Mouse (Mus musculus): ENCODE results near the gene Mink1. TPM values are rescaled to one million over a fixed set of nuclear protein-coding genes. Genes with fewer than 3 reads are reported as not detected.

The Mink1 gene
- polyA plus RNA-seq, 1 experiment from 2014 or later, result 15.2 TPM

GRCm38 (mm10) chr11:70591733-70592132 is 29.1 kb downstream of the Mink1 start:
- H3K9me3 ChIP-seq (ENCODE audit: low read depth, low read length), result no peaks in the 10 kb centered on the region
- no peak overlapping the region for H3K9ac ChIP-seq
- no peaks in the 10 kb centered on the region for H3K4me1 ChIP-seq (ENCODE audit: insufficient read depth)
- H3K4me2 ChIP-seq, result no peak overlapping the region
- no peak overlapping the region for H3K4me3 ChIP-seq (ENCODE audit: low read depth, low read length)
- H3K36me3 ChIP-seq (ENCODE audit: insufficient read depth), result no peaks in the 10 kb centered on the region
- ATAC-seq (ENCODE audit: insufficient read depth) (no peak), DNase-seq (no peak)
- H3K27me3 ChIP-seq (ENCODE audit: insufficient read depth, low read length), result no peaks in the 10 kb centered on the region
- 77% methylated on average over 1 of the region's 1 CpGs for WGBS
- H3K27ac ChIP-seq (ENCODE audit: low read depth), result no peak overlapping the region
- no peak for TF ChIP-seq CTCF (IDR thresholded peaks at IDR 0.05; ENCODE audit: low read depth)

- Histone ChIP-seq H3K4me1 (ENCODE audit: insufficient read depth) (no peaks in the 10 kb centered on the region), H3K27me3 (ENCODE audit: insufficient read depth, low read length) (no peaks in the 10 kb centered on the region), H3K4me3 (ENCODE audit: low read depth, low read length) (no peak overlapping the region), H3K9me3 (ENCODE audit: low read depth, low read length) (no peaks in the 10 kb centered on the region), H3K9ac (no peak overlapping the region), H3K27ac (ENCODE audit: low read depth) (no peak overlapping the region), H3K4me2 (no peak overlapping the region), H3K36me3 (ENCODE audit: insufficient read depth) (peaks cover 15% of the 10 kb centered on the region)
- TF ChIP-seq CTCF (IDR thresholded peaks at IDR 0.05; ENCODE audit: low read depth), result no peak
- DNase-seq (peak; percentile 35), ATAC-seq (ENCODE audit: insufficient read depth) (no peak; the same call in 1 of the 2 replicates)
- WGBS, result 55% methylated on average over 15 of the region's 15 CpGs
Measured at GRCm38 (mm10) chr11:70594253-70594989, 31.7 kb downstream of the Mink1 start.

GRCm38 (mm10) chr11:70595638-70596037 is 33.0 kb downstream of the Mink1 start:
- no peak overlapping the region for H3K9ac ChIP-seq
- WGBS, result 57% methylated on average over 2 of the region's 2 CpGs
- no peaks in the 10 kb centered on the region for H3K9me3 ChIP-seq (ENCODE audit: low read depth, low read length)
- peaks cover 15% of the 10 kb centered on the region for H3K36me3 ChIP-seq (ENCODE audit: insufficient read depth)
- no peak for TF ChIP-seq CTCF (IDR thresholded peaks at IDR 0.05; ENCODE audit: low read depth)
- ATAC-seq (ENCODE audit: insufficient read depth), result no peak
- H3K4me3 ChIP-seq (ENCODE audit: low read depth, low read length), result no peak overlapping the region
- no peak overlapping the region for H3K27ac ChIP-seq (ENCODE audit: low read depth)
- no peak for DNase-seq
- H3K4me2 ChIP-seq, result no peak overlapping the region
- no peaks in the 10 kb centered on the region for H3K4me1 ChIP-seq (ENCODE audit: insufficient read depth)
- H3K27me3 ChIP-seq (ENCODE audit: insufficient read depth, low read length), result no peaks in the 10 kb centered on the region

GRCm38 (mm10) chr11:70596094-70596493 is 33.4 kb downstream of the Mink1 start:
- TF ChIP-seq CTCF (IDR thresholded peaks at IDR 0.05; ENCODE audit: low read depth), result no peak
- no peak for ATAC-seq (ENCODE audit: insufficient read depth)

GRCm38 (mm10) chr11:70597301-70597700 is 34.6 kb downstream of the Mink1 start:
- WGBS, result 76% methylated on average over 6 of the region's 6 CpGs
- H3K4me1 ChIP-seq (ENCODE audit: insufficient read depth), result no peaks in the 10 kb centered on the region
- H3K9me3 ChIP-seq (ENCODE audit: low read depth, low read length), result no peaks in the 10 kb centered on the region
- no peak overlapping the region for H3K4me2 ChIP-seq
- H3K36me3 ChIP-seq (ENCODE audit: insufficient read depth), result peaks cover 22% of the 10 kb centered on the region
- DNase-seq (no peak), ATAC-seq (ENCODE audit: insufficient read depth) (no peak)
- H3K27me3 ChIP-seq (ENCODE audit: insufficient read depth, low read length), result no peaks in the 10 kb centered on the region
- TF ChIP-seq CTCF (IDR thresholded peaks at IDR 0.05; ENCODE audit: low read depth), result no peak
- no peak overlapping the region for H3K27ac ChIP-seq (ENCODE audit: low read depth)
- H3K4me3 ChIP-seq (ENCODE audit: low read depth, low read length), result no peak overlapping the region
- no peak overlapping the region for H3K9ac ChIP-seq

More at GRCm38 (mm10) chr11:70596094-70596493, 33.4 kb downstream of the Mink1 start:
- H3K9ac ChIP-seq, result no peak overlapping the region
- H3K4me1 ChIP-seq (ENCODE audit: insufficient read depth), result no peaks in the 10 kb centered on the region
- no peaks in the 10 kb centered on the region for H3K27me3 ChIP-seq (ENCODE audit: insufficient read depth, low read length)
- H3K36me3 ChIP-seq (ENCODE audit: insufficient read depth), result peaks cover 15% of the 10 kb centered on the region
- DNase-seq, result no peak
- no peak overlapping the region for H3K27ac ChIP-seq (ENCODE audit: low read depth)
- WGBS, result 66% methylated on average over 4 of the region's 4 CpGs
- no peak overlapping the region for H3K4me3 ChIP-seq (ENCODE audit: low read depth, low read length)
- no peaks in the 10 kb centered on the region for H3K9me3 ChIP-seq (ENCODE audit: low read depth, low read length)
- no peak overlapping the region for H3K4me2 ChIP-seq

- H3K4me1 ChIP-seq (ENCODE audit: insufficient read depth), result no peaks in the 10 kb centered on the region
- no peak overlapping the region for H3K4me3 ChIP-seq (ENCODE audit: low read depth, low read length)
- peaks cover 25% of the 10 kb centered on the region for H3K36me3 ChIP-seq (ENCODE audit: insufficient read depth)
- no peaks in the 10 kb centered on the region for H3K27me3 ChIP-seq (ENCODE audit: insufficient read depth, low read length)
- H3K9me3 ChIP-seq (ENCODE audit: low read depth, low read length), result no peaks in the 10 kb centered on the region
- H3K4me2 ChIP-seq, result no peak overlapping the region
- no peak for TF ChIP-seq CTCF (IDR thresholded peaks at IDR 0.05; ENCODE audit: low read depth)
- 85% methylated on average over 9 of the region's 9 CpGs for WGBS
- no peak overlapping the region for H3K9ac ChIP-seq
- DNase-seq, result no peak
- ATAC-seq (ENCODE audit: insufficient read depth), result no peak
- no peak overlapping the region for H3K27ac ChIP-seq (ENCODE audit: low read depth)
Measured at GRCm38 (mm10) chr11:70598451-70598953, 35.8 kb downstream of the Mink1 start.

- no peaks in the 10 kb centered on the region for H3K4me1 ChIP-seq (ENCODE audit: insufficient read depth)
- no peaks in the 10 kb centered on the region for H3K9me3 ChIP-seq (ENCODE audit: low read depth, low read length)
- ATAC-seq (ENCODE audit: insufficient read depth) (no peak), DNase-seq (peak; percentile 91)
- no peaks in the 10 kb centered on the region for H3K27me3 ChIP-seq (ENCODE audit: insufficient read depth, low read length)
- 52% methylated on average over 14 of the region's 14 CpGs for WGBS
- peaks cover 73% of the 10 kb centered on the region for H3K36me3 ChIP-seq (ENCODE audit: insufficient read depth)
- H3K4me2 ChIP-seq, result no peak overlapping the region
- H3K27ac ChIP-seq (ENCODE audit: low read depth), result no peak overlapping the region
- no peak overlapping the region for H3K9ac ChIP-seq
- peak; percentile 94 for TF ChIP-seq CTCF (IDR thresholded peaks at IDR 0.05; ENCODE audit: low read depth)
- no peak overlapping the region for H3K4me3 ChIP-seq (ENCODE audit: low read depth, low read length)
Measured at GRCm38 (mm10) chr11:70605024-70605566, 42.4 kb downstream of the Mink1 start.
